Comparison of ENCODE assay signal across 17 mouse cellular contexts in the genomic region with DNA sequence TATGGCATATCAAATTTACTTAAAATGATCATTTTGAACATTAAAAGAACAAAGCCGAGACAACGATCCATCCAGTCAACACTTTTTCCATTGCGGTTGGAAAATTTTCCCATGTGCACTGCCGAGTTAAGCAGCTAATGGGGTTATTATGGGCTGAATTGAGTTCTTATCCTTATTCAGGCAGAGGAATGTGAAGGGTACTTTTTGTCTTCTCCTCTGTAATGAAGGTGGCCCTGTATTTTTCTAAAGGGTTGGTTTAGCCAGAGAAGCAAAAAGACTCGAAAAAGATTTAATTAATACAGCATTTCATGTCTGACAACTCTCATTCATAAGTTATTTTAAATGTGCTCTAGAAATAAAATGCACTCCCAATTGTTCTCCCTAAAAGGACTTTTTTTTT.
"Had no signal": no experiment of that assay in that cellular context is flagged by ENCODE, and none has a peak within 500 bp of the region (broad histone marks: within the 10 kb centered on the region; RNA-seq: fewer than 3 reads in every experiment).

No protein-coding gene starts in this region.

- H3K27ac ChIP-seq: layer of hippocampus, adult 2 months; limb, embryonic 12.5 days; liver, embryonic 13.5 days; lung, embryonic 15.5 days; macrophage; midbrain, embryonic 12.5 days; neural tube, embryonic 15.5 days had no signal

- H3K9ac ChIP-seq: limb, embryonic 12.5 days; liver, embryonic 13.5 days; liver, postnatal 0 days; lung, embryonic 15.5 days; midbrain, embryonic 12.5 days; neural tube, embryonic 15.5 days had no signal

- H3K9me3 ChIP-seq: limb, embryonic 12.5 days; liver, embryonic 13.5 days; lung, embryonic 15.5 days; midbrain, embryonic 12.5 days; neural tube, embryonic 15.5 days had no signal

- DNase-seq: kidney, postnatal 10 days; kidney, postnatal 4 days; liver; liver, embryonic 13.5 days; liver, postnatal 0 days; lung, postnatal 14 days; right cerebral cortex, postnatal 4 days; spleen, adult 18-20 months; thymus, adult 18-20 months; thymus, postnatal 14 days had no signal

- H3K4me3 ChIP-seq: layer of hippocampus, adult 2 months; limb, embryonic 12.5 days; liver, embryonic 13.5 days; lung, embryonic 15.5 days; midbrain, embryonic 12.5 days; myocyte; neural tube, embryonic 15.5 days had no signal

- ATAC-seq: liver, postnatal 0 days had no signal

- H3K36me3 ChIP-seq: limb, embryonic 12.5 days; liver, embryonic 13.5 days; lung, embryonic 15.5 days; midbrain, embryonic 12.5 days; neural tube, embryonic 15.5 days had no signal

- H3K27me3 ChIP-seq: limb, embryonic 12.5 days; liver, embryonic 13.5 days; lung, embryonic 15.5 days; neural tube, embryonic 15.5 days had no signal

- H3K4me2 ChIP-seq: limb, embryonic 12.5 days; liver, embryonic 13.5 days; lung, embryonic 15.5 days; midbrain, embryonic 12.5 days; neural tube, embryonic 15.5 days had no signal

- H3K4me1 ChIP-seq: limb, embryonic 12.5 days; liver, embryonic 13.5 days; lung, embryonic 15.5 days; neural tube, embryonic 15.5 days had no signal
